Mouse (Mus musculus) c-Kit-negative CD71-positive TER-119-positive erythroid progenitor cells, embryonic 14.5 days (primary cell): Measurements from ENCODE around the gene Pex5.

Experiments
- DNase-seq: peaks from one replicate; pipeline ENCODE4 v3.0.0-alpha.2; 2013; ENCODE audit warnings: low read depth, low spot score

Gene Pex5

GRCm38 (mm10) chr6:124414927-124415325 is at the start of gene Pex5:
Pex5 (minus strand) TSS chr6:124415067.
- DNase-seq, result peak; percentile 82

DNA sequence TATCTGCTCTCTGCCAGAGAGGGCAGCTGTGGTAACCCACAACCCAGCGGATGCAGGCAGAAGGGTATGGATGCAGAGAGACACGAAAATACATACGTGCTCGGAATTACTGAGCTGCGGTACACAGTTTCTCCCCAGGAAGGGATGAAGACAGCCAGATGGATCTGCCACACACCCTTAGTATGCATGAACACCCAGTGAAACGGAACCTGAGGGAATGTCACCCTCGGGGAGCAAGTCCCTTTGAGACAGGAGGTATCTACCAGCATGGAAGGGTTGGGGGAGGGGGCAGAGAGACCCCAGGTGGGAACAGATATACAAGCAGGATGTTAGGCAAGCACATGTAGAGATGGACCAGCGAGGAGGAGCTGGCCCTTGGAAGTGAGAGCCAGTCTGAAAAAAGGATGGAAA is 49.0 kb upstream of the Pex5 start:
- DNase-seq, result no peak

DNA sequence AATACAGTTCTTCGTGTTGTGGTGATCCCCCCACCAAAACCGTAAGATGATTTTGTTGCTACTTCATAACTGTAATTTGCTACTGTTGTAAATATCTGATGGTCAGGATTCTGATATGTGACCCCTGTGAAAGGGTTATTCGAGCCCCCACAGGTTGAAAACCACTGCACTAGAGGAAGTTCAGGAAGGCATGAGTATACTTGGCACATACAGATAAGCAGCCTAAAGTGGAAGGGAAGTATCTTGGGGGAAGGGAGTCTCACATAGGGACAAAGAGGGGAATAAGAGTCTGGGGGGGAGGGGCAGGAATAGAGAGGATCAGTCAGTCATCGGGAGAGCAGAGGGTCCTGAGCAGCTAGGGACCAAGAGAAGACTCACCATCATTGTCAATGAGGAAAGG is 44.5 kb upstream of the Pex5 start:
- DNase-seq, result no peak

DNA sequence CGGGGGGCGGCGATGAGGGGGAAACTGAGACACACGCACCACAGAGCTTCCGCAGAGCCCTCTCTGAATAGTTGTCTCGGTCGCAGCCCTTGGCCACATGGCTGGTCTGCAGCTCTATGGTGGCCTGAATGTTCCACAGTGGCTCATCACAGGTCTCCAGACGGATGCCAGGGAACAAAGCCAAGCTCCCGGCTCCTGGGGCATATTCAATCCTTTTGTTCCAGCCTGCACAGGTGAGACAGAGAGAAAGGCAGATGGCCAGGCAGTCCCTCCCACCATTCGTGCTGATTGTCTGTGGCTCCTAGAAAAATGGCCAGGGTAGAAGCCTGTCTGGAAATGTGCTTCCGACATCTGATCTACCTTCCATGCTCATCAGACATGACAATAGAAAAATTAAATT is 43.6 kb upstream of the Pex5 start:
- DNase-seq, result no peak

DNA sequence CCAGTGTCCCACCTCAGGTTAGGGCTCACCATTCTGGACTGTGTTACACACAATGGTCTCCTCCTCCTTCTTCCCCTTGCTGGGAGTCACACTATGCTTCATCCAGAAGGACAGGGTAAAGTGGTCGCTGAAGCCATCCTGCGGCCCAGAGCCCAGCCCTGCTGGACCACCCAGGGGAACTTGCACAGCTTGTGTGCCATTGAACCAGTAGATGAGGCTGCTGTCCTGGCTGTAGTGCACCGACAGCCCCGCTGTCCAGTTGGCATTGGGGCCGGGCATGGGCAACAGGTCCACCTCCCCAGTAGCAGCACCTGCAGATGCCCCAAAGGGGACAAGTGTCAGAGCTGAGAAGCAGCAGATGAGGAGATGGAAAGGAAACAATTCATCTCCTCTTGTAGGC is 43.0 kb upstream of the Pex5 start:
- DNase-seq, result no peak

GRCm38 (mm10) chr6:124456243-124456642 is 41.4 kb upstream of the Pex5 start:
- DNase-seq, result no peak

- no peak for DNase-seq
Measured at GRCm38 (mm10) chr6:124453756-124454155, 38.9 kb upstream of the Pex5 start.

GRCm38 (mm10) chr6:124451995-124452394 is 37.1 kb upstream of the Pex5 start:
- no peak for DNase-seq

- DNase-seq, result no peak
Measured at GRCm38 (mm10) chr6:124449668-124450383, 35.0 kb upstream of the Pex5 start.

- DNase-seq, result no peak
Measured at GRCm38 (mm10) chr6:124448959-124449667, 34.2 kb upstream of the Pex5 start.

DNA sequence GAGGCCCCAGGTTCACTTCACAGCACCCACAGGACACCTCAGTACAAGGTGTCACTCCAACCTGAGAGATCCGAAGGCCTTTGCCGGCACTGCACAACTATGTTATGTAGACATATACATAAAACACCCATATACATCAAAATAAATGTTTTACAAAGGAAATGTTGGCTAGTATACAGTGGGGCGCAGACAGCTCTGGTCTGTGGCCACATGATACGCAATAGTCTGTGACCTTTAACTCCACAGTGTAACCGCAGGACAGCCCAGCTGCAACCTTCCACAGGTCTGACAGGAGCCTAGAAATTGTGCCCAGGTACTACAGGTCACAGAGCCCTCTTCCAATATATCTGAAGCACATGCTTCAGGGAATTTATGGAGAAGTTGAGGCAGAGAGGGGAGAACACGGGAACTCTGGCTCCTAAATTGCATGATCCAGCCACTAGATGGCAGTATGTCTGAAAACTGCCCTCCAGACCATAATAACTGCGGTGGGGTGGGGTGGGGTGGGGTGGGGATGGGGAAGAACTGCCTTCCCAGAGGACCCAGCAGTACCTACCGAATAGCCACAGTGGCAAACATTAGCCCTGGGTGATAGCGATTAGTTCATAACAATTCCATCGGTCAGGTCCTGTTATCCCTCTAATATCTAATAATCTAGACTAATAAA is 33.5 kb upstream of the Pex5 start:
- no peak for DNase-seq

DNA sequence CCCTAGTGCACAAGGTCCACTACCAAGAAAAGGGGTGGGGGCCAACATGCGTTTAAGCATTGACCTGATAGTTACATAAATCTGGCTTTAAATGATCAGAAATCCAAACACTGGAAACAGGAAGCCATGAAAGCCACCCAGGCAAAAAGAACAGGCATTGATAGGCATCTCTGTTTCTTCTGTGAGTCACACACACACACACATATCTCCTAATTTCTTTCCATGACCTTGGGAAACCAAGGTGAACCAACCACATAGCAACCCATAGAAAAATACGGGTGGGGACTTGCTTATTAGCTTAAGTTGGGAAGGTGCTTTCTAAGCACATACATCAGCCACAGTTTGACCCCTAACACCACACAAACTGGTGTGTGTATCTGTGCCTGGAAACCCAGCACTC is 32.5 kb upstream of the Pex5 start:
- no peak for DNase-seq

DNA sequence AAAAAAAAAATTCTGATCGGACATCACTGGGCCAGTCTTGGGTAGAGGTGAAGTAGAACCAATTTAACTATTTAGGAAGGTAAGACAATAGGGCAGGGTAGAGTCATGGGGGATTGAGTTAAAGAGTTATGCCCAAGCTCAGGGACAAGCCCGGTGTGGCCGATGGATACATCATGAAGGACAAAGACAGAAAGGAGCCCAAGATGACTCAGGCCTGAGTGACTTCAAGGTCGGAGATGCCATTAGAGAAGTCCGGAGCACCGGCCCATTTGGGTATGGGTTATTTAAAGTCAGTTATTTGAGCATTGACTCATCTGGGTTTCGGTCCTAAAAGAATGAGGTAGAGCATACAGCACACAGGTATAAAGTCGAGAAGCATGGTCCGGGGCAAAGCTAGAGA is 31.6 kb upstream of the Pex5 start:
- no peak for DNase-seq

GRCm38 (mm10) chr6:124446024-124446423 is 31.2 kb upstream of the Pex5 start:
- DNase-seq, result no peak

GRCm38 (mm10) chr6:124443338-124443737 is 28.5 kb upstream of the Pex5 start:
- no peak for DNase-seq

DNA sequence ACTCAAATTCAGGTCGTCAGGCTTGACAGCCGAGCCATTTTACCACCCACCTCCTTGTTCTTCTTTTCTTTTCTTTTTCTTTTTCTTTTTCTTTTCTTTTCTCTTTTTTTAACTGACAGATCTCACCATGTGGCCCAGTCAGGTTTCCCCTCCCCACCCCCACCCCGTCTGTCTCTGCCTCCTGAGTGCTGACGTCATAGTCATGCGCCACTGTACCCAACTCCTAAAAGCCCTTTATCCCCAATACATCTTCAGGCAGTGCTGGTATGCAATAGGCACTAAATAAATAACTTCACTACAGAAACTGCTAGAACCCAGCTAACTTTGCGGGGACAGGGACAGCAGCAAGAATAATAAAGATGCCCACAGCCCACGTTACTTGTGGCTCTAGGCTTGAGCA is 21.4 kb upstream of the Pex5 start:
- no peak for DNase-seq

GRCm38 (mm10) chr6:124435173-124435572 is 20.3 kb upstream of the Pex5 start:
- no peak for DNase-seq

DNA sequence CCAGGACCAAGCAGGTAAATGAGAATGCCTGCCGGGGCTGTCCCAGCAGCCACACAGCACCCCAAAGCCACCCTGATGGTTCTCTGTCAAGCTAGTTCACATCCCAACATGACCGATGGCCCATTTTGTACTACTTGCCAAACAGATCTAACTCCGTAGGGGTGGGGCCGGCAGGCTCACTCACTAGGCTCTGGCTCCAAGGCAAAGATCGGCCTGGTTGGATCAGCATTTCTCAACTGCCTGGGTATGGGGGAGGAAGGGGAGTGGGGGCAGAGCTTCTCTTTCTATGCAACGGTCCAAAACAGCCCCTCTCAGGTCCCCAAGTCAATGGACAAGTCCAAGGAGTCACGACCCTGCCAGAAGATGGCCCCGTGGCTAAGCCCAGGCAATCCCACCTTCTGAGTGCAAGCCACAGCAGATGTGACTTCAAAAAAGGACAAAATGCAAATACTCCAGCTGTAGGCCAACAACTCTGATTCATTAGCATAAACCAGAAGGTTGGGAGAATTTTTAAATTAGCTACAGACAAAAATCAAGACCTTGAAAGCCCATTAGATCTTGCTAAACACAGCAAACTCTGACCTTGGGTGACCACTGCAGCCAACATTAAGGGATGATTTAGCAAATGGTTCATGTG is 18.9 kb upstream of the Pex5 start:
- DNase-seq, result no peak

GRCm38 (mm10) chr6:124430784-124431495 is 16.1 kb upstream of the Pex5 start:
- no peak for DNase-seq

GRCm38 (mm10) chr6:124430379-124430778 is 15.5 kb upstream of the Pex5 start:
- no peak for DNase-seq

DNA sequence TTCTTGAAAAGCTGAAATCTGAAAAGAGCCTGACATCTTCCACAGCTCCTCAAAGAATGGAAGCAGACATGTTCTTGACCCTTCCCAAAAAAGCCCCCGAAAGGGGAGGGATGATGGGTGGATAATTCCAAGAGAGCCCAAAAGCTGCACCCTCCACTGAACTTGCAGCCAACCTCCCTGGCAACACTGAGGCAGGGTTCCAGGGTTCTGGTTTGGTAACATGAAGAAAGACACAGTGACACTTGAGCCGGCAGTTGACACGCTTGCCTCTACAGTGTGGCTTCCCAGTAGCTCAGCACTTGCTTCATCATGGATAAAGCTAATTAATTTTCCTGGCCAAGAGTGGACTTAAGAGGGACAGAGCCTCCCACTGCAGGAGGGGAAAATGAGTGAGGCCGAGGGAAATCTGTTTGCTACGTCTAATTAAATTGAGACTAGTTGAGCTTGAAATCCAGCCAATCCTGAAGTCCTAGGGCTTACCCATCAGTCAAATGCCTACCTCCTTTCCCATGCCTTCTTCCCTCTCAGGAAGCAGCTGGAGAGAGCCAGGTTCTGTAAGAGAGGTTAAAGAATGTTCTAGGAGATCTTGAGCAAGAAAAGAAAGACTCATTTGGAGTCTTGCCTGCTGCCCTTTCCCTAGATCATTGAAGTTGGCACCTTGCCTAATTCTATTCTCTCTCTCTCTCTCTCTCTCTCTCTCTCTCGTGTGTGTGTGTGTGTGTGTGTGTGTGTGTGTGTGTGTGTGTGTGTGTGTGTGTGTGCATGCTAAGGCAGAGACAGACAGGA is 13.1 kb upstream of the Pex5 start:
- no peak for DNase-seq
